In genomic region chr12:119464940-119465245, GRCm38 (mm10) we compare ENCODE assay signal across 24 mouse cellular contexts.
DNase-seq lines count a peak whose midpoint lies in the region; ATAC-seq and TF ChIP-seq lines count a peak whose summit lies in the region.
"Had no signal": no experiment of that assay in that cellular context is flagged by ENCODE, and none has a peak within 500 bp of the region (broad histone marks: within the 10 kb centered on the region; RNA-seq: fewer than 3 reads in every experiment).

No protein-coding gene starts in this region.

- H3K27ac ChIP-seq in hindbrain, embryonic 11.5 days (ENCODE audit: low read depth, low read length), result no peak overlapping the region
- no peak overlapping the region for H3K27ac ChIP-seq in hindbrain, postnatal 0 days
- no peak overlapping the region for H3K27ac ChIP-seq in neural tube, embryonic 14.5 days (ENCODE audit: low read depth, low read length)
- no peak overlapping the region for H3K27ac ChIP-seq in hindbrain, embryonic 14.5 days
- H3K27ac ChIP-seq in midbrain, embryonic 16.5 days (ENCODE audit: low read length), result no peak overlapping the region
- H3K27ac ChIP-seq: gastrocnemius, adult 2 months; heart, embryonic 13.5 days; kidney, postnatal 0 days; limb, embryonic 12.5 days; liver, embryonic 15.5 days; neural tube, embryonic 13.5 days had no signal

- no peaks in the 10 kb centered on the region for H3K9me3 ChIP-seq in hindbrain, embryonic 11.5 days (ENCODE audit: control insufficient read depth, low read length)
- peaks cover 1% of the 10 kb centered on the region; the same call in 1 of the 2 replicates for H3K9me3 ChIP-seq in hindbrain, postnatal 0 days (ENCODE audit: low read length)
- no peaks in the 10 kb centered on the region for H3K9me3 ChIP-seq in neural tube, embryonic 14.5 days (ENCODE audit: control insufficient read depth, low read length)
- H3K9me3 ChIP-seq in hindbrain, embryonic 14.5 days (ENCODE audit: control insufficient read depth, low read length), result no peaks in the 10 kb centered on the region
- H3K9me3 ChIP-seq in midbrain, embryonic 16.5 days (replicated peaks; ENCODE audit: control insufficient read depth, low read length, poor library complexity, severe bottlenecking), result no peaks in the 10 kb centered on the region
- H3K9me3 ChIP-seq: heart, embryonic 13.5 days; limb, embryonic 12.5 days; liver, embryonic 15.5 days; neural tube, embryonic 13.5 days had no signal

- no peaks in the 10 kb centered on the region for H3K27me3 ChIP-seq in hindbrain, embryonic 11.5 days (ENCODE audit: control insufficient read depth, insufficient read depth, low read length)
- H3K27me3 ChIP-seq in hindbrain, postnatal 0 days (ENCODE audit: insufficient read depth, low read length), result no peaks in the 10 kb centered on the region
- no peaks in the 10 kb centered on the region for H3K27me3 ChIP-seq in neural tube, embryonic 14.5 days (ENCODE audit: control insufficient read depth, insufficient read depth, low read length)
- H3K27me3 ChIP-seq in hindbrain, embryonic 14.5 days (ENCODE audit: control insufficient read depth, insufficient read depth, low read length), result no peaks in the 10 kb centered on the region
- H3K27me3 ChIP-seq in midbrain, embryonic 16.5 days (ENCODE audit: control insufficient read depth, insufficient read depth, low read depth, low read length), result no peaks in the 10 kb centered on the region
- H3K27me3 ChIP-seq: heart, embryonic 13.5 days; limb, embryonic 12.5 days; liver, embryonic 15.5 days; neural tube, embryonic 13.5 days had no signal

- WGBS in hindbrain, embryonic 11.5 days, result 65% methylated on average over 1 of the region's 1 CpGs
- WGBS in hindbrain, postnatal 0 days, result 55% methylated on average over 1 of the region's 1 CpGs
- 62% methylated on average over 1 of the region's 1 CpGs for WGBS in neural tube, embryonic 14.5 days
- WGBS in hindbrain, embryonic 14.5 days, result 76% methylated on average over 1 of the region's 1 CpGs
- WGBS in midbrain, embryonic 16.5 days, result 44% methylated on average over 1 of the region's 1 CpGs

- H3K36me3 ChIP-seq in hindbrain, embryonic 11.5 days (ENCODE audit: control insufficient read depth, insufficient read depth, low read length), result no peaks in the 10 kb centered on the region
- H3K36me3 ChIP-seq in hindbrain, postnatal 0 days (ENCODE audit: insufficient read depth, low read length), result no peaks in the 10 kb centered on the region
- no peaks in the 10 kb centered on the region for H3K36me3 ChIP-seq in neural tube, embryonic 14.5 days (ENCODE audit: control insufficient read depth, insufficient read depth, low read length)
- no peaks in the 10 kb centered on the region for H3K36me3 ChIP-seq in hindbrain, embryonic 14.5 days (replicated peaks; ENCODE audit: control insufficient read depth, insufficient read depth)
- H3K36me3 ChIP-seq in midbrain, embryonic 16.5 days (ENCODE audit: control insufficient read depth, insufficient read depth, low read length), result no peaks in the 10 kb centered on the region
- H3K36me3 ChIP-seq: heart, embryonic 13.5 days; limb, embryonic 12.5 days; liver, embryonic 15.5 days; neural tube, embryonic 13.5 days had no signal

- H3K4me1 ChIP-seq in hindbrain, embryonic 11.5 days (replicated peaks; ENCODE audit: control insufficient read depth, insufficient read depth, low read length), result no peaks in the 10 kb centered on the region
- no peaks in the 10 kb centered on the region for H3K4me1 ChIP-seq in hindbrain, postnatal 0 days (ENCODE audit: insufficient read depth, low read length)
- H3K4me1 ChIP-seq in neural tube, embryonic 14.5 days (ENCODE audit: control insufficient read depth, insufficient read depth, low read length), result no peaks in the 10 kb centered on the region
- no peaks in the 10 kb centered on the region for H3K4me1 ChIP-seq in hindbrain, embryonic 14.5 days (replicated peaks; ENCODE audit: control insufficient read depth, insufficient read depth, low read length)
- H3K4me1 ChIP-seq in midbrain, embryonic 16.5 days (ENCODE audit: control insufficient read depth, insufficient read depth, low read length), result 0 out of 2 replicates have a peak, but pooled peaks cover 2% of the 10 kb centered on the region
- H3K4me1 ChIP-seq: heart, embryonic 13.5 days; limb, embryonic 12.5 days; liver, embryonic 15.5 days; neural tube, embryonic 13.5 days had no signal

- no peak overlapping the region for H3K4me2 ChIP-seq in hindbrain, embryonic 11.5 days (replicated peaks; ENCODE audit: low read depth, low read length)
- no peak overlapping the region for H3K4me2 ChIP-seq in hindbrain, postnatal 0 days (ENCODE audit: low read depth, low read length)
- H3K4me2 ChIP-seq in neural tube, embryonic 14.5 days (ENCODE audit: low read depth, low read length), result no peak overlapping the region
- no peak overlapping the region for H3K4me2 ChIP-seq in hindbrain, embryonic 14.5 days (replicated peaks)
- H3K4me2 ChIP-seq in midbrain, embryonic 16.5 days (ENCODE audit: low read length), result no peak overlapping the region
- H3K4me2 ChIP-seq: heart, embryonic 13.5 days; limb, embryonic 12.5 days; liver, embryonic 15.5 days; lung, embryonic 14.5 days; neural tube, embryonic 13.5 days had no signal

- ATAC-seq in hindbrain, embryonic 11.5 days (ENCODE audit: low FRiP score), result peak; percentile 20
- no peak for ATAC-seq in hindbrain, postnatal 0 days
- 0 out of 2 replicates have a peak, but pooled peaks have one; percentile 24 for ATAC-seq in neural tube, embryonic 14.5 days (ENCODE audit: low read depth)
- peak; percentile 18; the same call in 1 of the 2 replicates for ATAC-seq in hindbrain, embryonic 14.5 days (ENCODE audit: low FRiP score)
- peak; percentile 59 for ATAC-seq in midbrain, embryonic 16.5 days

- no peak for DNase-seq in hindbrain, embryonic 11.5 days (ENCODE audit: low spot score)
- DNase-seq in hindbrain, postnatal 0 days (ENCODE audit: low spot score), result no peak
- DNase-seq in neural tube, embryonic 10.5 days (ENCODE audit: extremely low spot score, low spot score), result no peak
- no peak for DNase-seq in hindbrain, embryonic 14.5 days (ENCODE audit: low spot score)
- DNase-seq in kidney, postnatal 25 days, result no peak
- DNase-seq in layer of hippocampus, adult 18-20 months (ENCODE audit: low spot score in 2 of 2), result no peak
- DNase-seq: adrenal gland, postnatal 36 days; cerebellum, adult 2 months; cerebellum, postnatal 14 days; gastrocnemius, adult 2 months; heart, postnatal 10 days; kidney, adult 8-10 months; lung, embryonic 14.5 days; lung, postnatal 14 days; thymus, postnatal 4 days had no signal

- H3K9ac ChIP-seq in hindbrain, embryonic 11.5 days (ENCODE audit: low read depth, low read length), result no peak overlapping the region
- H3K9ac ChIP-seq in hindbrain, postnatal 0 days (replicated peaks; ENCODE audit: low read length), result no peak overlapping the region
- no peak overlapping the region for H3K9ac ChIP-seq in neural tube, embryonic 14.5 days (replicated peaks; ENCODE audit: low read depth, low read length)
- H3K9ac ChIP-seq in hindbrain, embryonic 14.5 days, result no peak overlapping the region
- no peak overlapping the region for H3K9ac ChIP-seq in midbrain, embryonic 16.5 days (ENCODE audit: low read depth, low read length)
- H3K9ac ChIP-seq: heart, embryonic 13.5 days; limb, embryonic 12.5 days; liver, embryonic 15.5 days; lung, embryonic 14.5 days; neural tube, embryonic 13.5 days had no signal

- no peak for TF ChIP-seq CTCF in hindbrain, postnatal 0 days (IDR thresholded peaks at IDR 0.05; ENCODE audit: low read depth)

- no peak overlapping the region for H3K4me3 ChIP-seq in hindbrain, embryonic 11.5 days (ENCODE audit: low read depth, low read length)
- H3K4me3 ChIP-seq in hindbrain, postnatal 0 days (ENCODE audit: low read length), result no peak overlapping the region
- no peak overlapping the region for H3K4me3 ChIP-seq in neural tube, embryonic 14.5 days (ENCODE audit: low read depth, low read length)
- no peak overlapping the region for H3K4me3 ChIP-seq in hindbrain, embryonic 14.5 days (replicated peaks; ENCODE audit: low read length)
- H3K4me3 ChIP-seq in midbrain, embryonic 16.5 days (ENCODE audit: low read depth, low read length), result no peak overlapping the region
- H3K4me3 ChIP-seq: erythroblast, embryonic 14.5 days; gastrocnemius, adult 2 months; heart, embryonic 13.5 days; limb, embryonic 12.5 days; liver, embryonic 15.5 days; myocyte; neural tube, embryonic 13.5 days had no signal
